Mouse (Mus musculus): ENCODE measurements at regions not wholly inside any gene's neighbourhood (a gene's known extent, or its start where the extent isn't known, plus 50 kb on each side); places are given as distances from the start of the nearest gene placed in this dataset.

DNA sequence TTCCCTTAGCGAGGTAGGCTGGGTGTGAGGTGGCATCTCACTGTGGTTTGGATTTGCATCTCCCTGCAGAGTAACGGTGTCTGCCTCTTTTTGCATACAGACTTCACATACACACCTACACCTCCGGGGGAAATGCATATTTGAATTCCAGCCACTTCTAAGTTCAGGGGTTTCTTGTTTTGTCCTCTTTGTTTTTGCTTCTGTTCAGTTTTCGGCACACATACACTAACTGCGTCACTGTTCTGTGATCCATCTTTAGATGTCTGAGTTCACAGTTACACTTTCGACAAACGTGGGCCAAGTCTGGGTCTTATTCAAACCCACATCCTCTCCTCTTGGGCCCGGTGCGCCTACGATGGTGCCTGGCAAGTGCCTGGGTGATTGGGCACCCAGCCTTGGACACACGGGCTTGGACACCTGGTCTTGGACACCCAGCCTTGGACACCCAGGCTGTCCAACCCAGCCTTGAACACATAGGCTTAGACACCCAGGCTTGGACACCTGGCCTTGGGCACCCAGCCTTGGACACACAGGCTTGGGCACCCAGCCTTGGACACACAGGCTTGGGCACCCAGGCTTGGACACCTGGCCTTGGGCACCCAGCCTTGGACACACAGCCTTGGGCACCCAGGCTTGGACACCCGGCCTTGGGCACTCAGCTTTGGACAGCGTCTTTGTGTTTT, 51.2 kb upstream of the Smndc1 start:
- TF ChIP-seq CTCF (conservative IDR thresholded peaks at IDR 0.05; ENCODE audit: insufficient read depth, insufficient read length, low read depth, low read length) (no peak), POLR2A (IDR thresholded peaks at IDR 0.05; ENCODE audit: low read depth, low read length) (no peak)

Measured in kidney, adult 2 months (tissue).